Mouse (Mus musculus): ENCODE measurements around the gene Camta1.

- TF ChIP-seq CTCF (IDR thresholded peaks at IDR 0.05; ENCODE audit: low read depth) (no peak), EP300 (optimal IDR thresholded peaks at IDR 0.05) (no peak)
Measured at GRCm38 (mm10) chr4:151618420-151619310, 243.0 kb downstream of the Camta1 start.

All from stomach, postnatal 0 days (tissue).